Mouse (Mus musculus): ENCODE measurements around the gene Nfatc2. TPM values are rescaled to one million over a fixed set of nuclear protein-coding genes. Genes with fewer than 3 reads are reported as not detected.
A peak's percentile ranks its signal among the peaks of the same experiment; 100 is the strongest.

Gene Nfatc2
- polyA plus RNA-seq, 1 experiment from 2014 or later, result 1.8 TPM

- Histone ChIP-seq H3K4me3 (replicated peaks) (no peak overlapping the region), H3K27ac (no peak overlapping the region), H3K4me2 (replicated peaks) (no peak overlapping the region), H3K9me3 (no peaks in the 10 kb centered on the region), H3K9ac (no peak overlapping the region), H3K27me3 (replicated peaks) (no peaks in the 10 kb centered on the region), H3K4me1 (replicated peaks) (no peaks in the 10 kb centered on the region), H3K36me3 (no peaks in the 10 kb centered on the region)
- WGBS, result 82% methylated on average over 9 of the region's 9 CpGs
- ATAC-seq, result no peak
These were observed 24.9 kb upstream of the Nfatc2 start for GRCm38 (mm10) chr2:168626385-168626784.

GRCm38 (mm10) chr2:168625091-168625490, 23.6 kb upstream of the Nfatc2 start:
- Histone ChIP-seq H3K4me3 (replicated peaks) (no peak overlapping the region), H3K9ac (no peak overlapping the region), H3K9me3 (no peaks in the 10 kb centered on the region), H3K27me3 (replicated peaks) (no peaks in the 10 kb centered on the region), H3K4me2 (replicated peaks) (no peak overlapping the region), H3K27ac (no peak overlapping the region), H3K36me3 (no peaks in the 10 kb centered on the region), H3K4me1 (replicated peaks) (no peaks in the 10 kb centered on the region)
- 49% methylated on average over 4 of the region's 4 CpGs for WGBS
- no peak for ATAC-seq

GRCm38 (mm10) chr2:168621111-168621802, 19.8 kb upstream of the Nfatc2 start:
- no peaks in the 10 kb centered on the region for H3K4me1 ChIP-seq (replicated peaks)
- H3K36me3 ChIP-seq, result no peaks in the 10 kb centered on the region
- 83% methylated on average over 11 of the region's 11 CpGs for WGBS
- no peak overlapping the region for H3K4me2 ChIP-seq (replicated peaks)
- no peak for ATAC-seq
- H3K9ac ChIP-seq, result no peak overlapping the region
- H3K27ac ChIP-seq, result no peak overlapping the region
- no peaks in the 10 kb centered on the region for H3K9me3 ChIP-seq
- H3K4me3 ChIP-seq (replicated peaks), result no peak overlapping the region
- H3K27me3 ChIP-seq (replicated peaks), result no peaks in the 10 kb centered on the region

- Histone ChIP-seq H3K27me3 (replicated peaks) (no peaks in the 10 kb centered on the region), H3K27ac (no peak overlapping the region), H3K9ac (no peak overlapping the region), H3K9me3 (no peaks in the 10 kb centered on the region), H3K4me3 (replicated peaks) (no peak overlapping the region), H3K36me3 (no peaks in the 10 kb centered on the region), H3K4me1 (replicated peaks) (peaks cover 15% of the 10 kb centered on the region), H3K4me2 (replicated peaks) (no peak overlapping the region)
- no peak for ATAC-seq
- WGBS, result 63% methylated on average over 15 of the region's 15 CpGs
These were observed 16.8 kb upstream of the Nfatc2 start for GRCm38 (mm10) chr2:168618205-168618717.

GRCm38 (mm10) chr2:168615160-168615559, 13.7 kb upstream of the Nfatc2 start:
- Histone ChIP-seq H3K4me2 (replicated peaks) (no peak overlapping the region), H3K9ac (no peak overlapping the region), H3K4me3 (replicated peaks) (no peak overlapping the region), H3K4me1 (replicated peaks) (peaks cover 22% of the 10 kb centered on the region), H3K9me3 (no peaks in the 10 kb centered on the region), H3K36me3 (no peaks in the 10 kb centered on the region), H3K27me3 (replicated peaks) (no peaks in the 10 kb centered on the region), H3K27ac (no peak overlapping the region)
- WGBS, result 79% methylated on average over 3 of the region's 3 CpGs
- ATAC-seq, result no peak

GRCm38 (mm10) chr2:168614170-168614872, 12.9 kb upstream of the Nfatc2 start:
- Histone ChIP-seq H3K4me3 (replicated peaks) (no peak overlapping the region), H3K36me3 (no peaks in the 10 kb centered on the region), H3K9me3 (no peaks in the 10 kb centered on the region), H3K4me2 (replicated peaks) (no peak overlapping the region), H3K4me1 (replicated peaks) (peaks cover 22% of the 10 kb centered on the region), H3K27me3 (replicated peaks) (no peaks in the 10 kb centered on the region), H3K9ac (no peak overlapping the region), H3K27ac (no peak overlapping the region)
- 67% methylated on average over 18 of the region's 18 CpGs for whole genome bisulfite sequencing
- ATAC-seq, result peak; percentile 54

GRCm38 (mm10) chr2:168613092-168613880, 11.8 kb upstream of the Nfatc2 start:
- 48% methylated on average over 13 of the region's 13 CpGs for WGBS
- Histone ChIP-seq H3K27ac (no peak overlapping the region), H3K9ac (no peak overlapping the region), H3K4me2 (replicated peaks) (no peak overlapping the region), H3K9me3 (no peaks in the 10 kb centered on the region), H3K36me3 (no peaks in the 10 kb centered on the region), H3K4me3 (replicated peaks) (no peak overlapping the region), H3K27me3 (replicated peaks) (no peaks in the 10 kb centered on the region), H3K4me1 (replicated peaks) (peaks cover 22% of the 10 kb centered on the region)
- ATAC-seq, result peak; percentile 81

GRCm38 (mm10) chr2:168610941-168611340, 9.5 kb upstream of the Nfatc2 start:
- Histone ChIP-seq H3K27me3 (replicated peaks) (no peaks in the 10 kb centered on the region), H3K4me3 (replicated peaks) (no peak overlapping the region), H3K36me3 (no peaks in the 10 kb centered on the region), H3K9me3 (no peaks in the 10 kb centered on the region), H3K4me1 (replicated peaks) (peaks cover 22% of the 10 kb centered on the region), H3K27ac (no peak overlapping the region), H3K4me2 (replicated peaks) (no peak overlapping the region), H3K9ac (no peak overlapping the region)
- no peak for ATAC-seq
- WGBS, result 80% methylated on average over 3 of the region's 3 CpGs

GRCm38 (mm10) chr2:168609653-168610248, 8.3 kb upstream of the Nfatc2 start:
- Histone ChIP-seq H3K27ac (no peak overlapping the region), H3K4me3 (replicated peaks) (no peak overlapping the region), H3K4me1 (replicated peaks) (peaks cover 20% of the 10 kb centered on the region), H3K9ac (no peak overlapping the region), H3K36me3 (no peaks in the 10 kb centered on the region), H3K4me2 (replicated peaks) (no peak overlapping the region), H3K9me3 (no peaks in the 10 kb centered on the region), H3K27me3 (replicated peaks) (no peaks in the 10 kb centered on the region)
- 68% methylated on average over 6 of the region's 6 CpGs for WGBS
- ATAC-seq, result no peak

GRCm38 (mm10) chr2:168608125-168608564, 6.7 kb upstream of the Nfatc2 start:
- Histone ChIP-seq H3K4me1 (replicated peaks) (peaks cover 17% of the 10 kb centered on the region), H3K9me3 (no peaks in the 10 kb centered on the region), H3K4me3 (replicated peaks) (no peak overlapping the region), H3K27ac (no peak overlapping the region), H3K4me2 (replicated peaks) (no peak overlapping the region), H3K27me3 (replicated peaks) (no peaks in the 10 kb centered on the region), H3K36me3 (no peaks in the 10 kb centered on the region), H3K9ac (no peak overlapping the region)
- WGBS, result 68% methylated on average over 9 of the region's 9 CpGs
- no peak for ATAC-seq

GRCm38 (mm10) chr2:168604655-168605070, 3.2 kb upstream of the Nfatc2 start:
- 25% methylated on average over 16 of the region's 16 CpGs for WGBS
- H3K9ac ChIP-seq, result peak overlapping the region; percentile 8; the same call in 1 of the 2 replicates
- no peak overlapping the region for H3K4me2 ChIP-seq (replicated peaks)
- H3K4me1 ChIP-seq (replicated peaks), result peaks cover 32% of the 10 kb centered on the region
- no peak overlapping the region for H3K4me3 ChIP-seq (replicated peaks)
- 0 out of 2 replicates have a peak overlapping the region, but pooled peaks have one; percentile 27 for H3K27ac ChIP-seq
- H3K9me3 ChIP-seq, result no peaks in the 10 kb centered on the region
- H3K27me3 ChIP-seq (replicated peaks), result peaks cover 22% of the 10 kb centered on the region
- H3K36me3 ChIP-seq, result no peaks in the 10 kb centered on the region
- peak; percentile 30; the same call in 1 of the 2 replicates for ATAC-seq

GRCm38 (mm10) chr2:168602387-168602741, 907 bp upstream of the Nfatc2 start:
- no peak overlapping the region for H3K27ac ChIP-seq
- no peaks in the 10 kb centered on the region for H3K36me3 ChIP-seq
- H3K27me3 ChIP-seq (replicated peaks), result peaks cover 27% of the 10 kb centered on the region
- ATAC-seq, result peak; percentile 26; the same call in 1 of the 2 replicates
- H3K9ac ChIP-seq, result 0 out of 2 replicates have a peak overlapping the region, but pooled peaks have one; percentile 8
- 20% methylated on average over 12 of the region's 12 CpGs for WGBS
- 0 out of 2 replicates have a peak overlapping the region, but pooled peaks have one; percentile 43 for H3K4me3 ChIP-seq (replicated peaks)
- H3K4me2 ChIP-seq (replicated peaks), result peak overlapping the region; percentile 91
- H3K9me3 ChIP-seq, result no peaks in the 10 kb centered on the region
- H3K4me1 ChIP-seq (replicated peaks), result peaks cover 32% of the 10 kb centered on the region
